Mouse (Mus musculus): ENCODE measurements at regions not wholly inside any gene's neighbourhood (a gene's known extent, or its start where the extent isn't known, plus 50 kb on each side); places are given as distances from the start of the nearest gene placed in this dataset.

DNA sequence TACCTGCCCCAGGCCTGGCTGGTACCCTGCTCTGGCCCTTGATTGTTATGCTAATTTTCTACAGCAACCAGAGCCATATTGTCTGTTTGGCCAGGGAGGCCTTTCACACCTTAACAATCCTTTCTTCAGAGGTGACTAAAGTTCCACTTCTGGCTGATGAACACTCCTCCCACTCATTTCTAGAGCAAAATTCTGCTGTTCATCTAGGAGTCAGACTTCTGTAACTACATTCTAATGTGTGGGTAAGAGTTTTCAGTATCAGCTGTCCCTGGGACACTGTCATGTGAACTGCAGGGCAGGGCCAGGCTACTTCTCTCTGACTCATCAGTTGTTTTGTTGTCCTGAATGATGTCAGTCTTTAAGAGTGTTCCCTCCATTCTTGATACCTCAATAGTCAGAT, 112.2 kb upstream of the Kif2a start:
- TF ChIP-seq CTCF (IDR thresholded peaks at IDR 0.05 in 2 of 3, conservative IDR thresholded peaks at IDR 0.05 in 1 of 3; ENCODE audit: control insufficient read depth in 1 of 3, insufficient read depth in 1 of 3, low read depth in 2 of 3, low read length in 3 of 3, poor library complexity in 1 of 3, severe bottlenecking in 1 of 3) (no peak), POLR2A (IDR thresholded peaks at IDR 0.05; ENCODE audit: control insufficient read depth in 1 of 2, insufficient read depth in 1 of 2, low read depth in 1 of 2, low read length in 2 of 2, poor library complexity in 1 of 2) (no peak), HCFC1 (IDR thresholded peaks at IDR 0.05; ENCODE audit: low read depth, low read length) (no peak)
